Mouse (Mus musculus) left cerebral cortex, adult 9 months (tissue): ENCODE results near the gene Bad.
"Not testable (repeated sequence)": the region's sequence is repeated elsewhere in the genome, so short reads cannot be mapped to it uniquely, and the experiment has no call there.

Experiments used
- DNase-seq, 2 experiments: peaks; one replicate each; pipeline ENCODE4 v3.0.0; 2022; ENCODE audit warnings: low spot score in 2 of 2

The Bad gene

DNA sequence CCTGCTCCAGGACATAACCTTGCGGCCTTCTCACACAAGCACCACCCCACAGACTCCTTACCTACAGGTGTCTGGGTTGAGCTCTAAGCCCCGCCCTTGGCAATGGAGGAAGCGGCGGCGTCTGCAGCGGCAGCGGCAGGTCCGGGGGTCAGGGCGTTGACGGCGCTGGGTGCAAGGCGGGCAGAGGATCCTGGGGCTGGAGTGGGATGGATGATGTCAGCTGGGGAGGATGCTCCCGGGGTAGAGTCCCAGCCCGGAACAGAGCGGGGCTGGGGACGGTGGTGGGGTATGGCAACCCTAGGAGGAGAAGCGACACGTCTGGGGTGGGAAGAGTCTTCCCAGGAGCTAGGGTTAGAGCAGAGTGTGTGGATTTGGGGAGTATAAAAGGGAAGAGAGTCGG lies 43.6 kb downstream of the Bad start:
- DNase-seq = no peak

DNA sequence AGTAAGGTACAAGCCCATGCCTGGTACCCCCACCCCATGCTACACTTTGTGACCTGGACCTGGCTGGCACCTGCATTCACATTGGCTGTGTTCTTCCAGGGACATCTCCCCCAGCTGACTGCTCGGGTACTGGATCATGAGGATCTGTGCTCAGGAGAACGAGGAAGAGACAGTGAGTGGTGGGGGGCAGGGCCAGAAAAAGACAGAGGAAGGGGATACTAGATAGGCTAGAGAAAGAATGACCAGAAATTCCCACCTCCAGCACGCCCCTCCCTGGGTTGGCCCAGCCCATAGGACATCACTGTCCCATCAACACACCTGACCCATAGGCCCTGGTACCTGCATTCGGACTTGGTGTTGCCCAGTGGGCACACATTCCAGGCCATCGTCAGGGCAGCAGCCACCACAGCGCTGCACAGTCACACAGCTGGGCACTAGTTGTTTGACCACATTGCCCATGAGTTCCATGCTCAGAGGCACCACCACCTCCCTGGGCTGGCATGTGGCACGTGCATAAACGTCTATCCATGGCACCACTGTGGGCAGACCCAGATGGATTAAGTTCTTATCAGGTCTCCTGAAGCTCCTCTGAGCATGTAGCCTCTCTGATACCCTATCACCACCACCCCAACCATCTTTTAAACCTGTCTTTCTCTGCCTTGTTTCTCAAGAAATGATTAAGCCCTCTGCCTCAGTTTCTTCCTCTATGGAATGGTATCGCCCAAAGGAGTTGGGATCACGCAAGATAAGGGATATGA lies 44.5 kb downstream of the Bad start:
- DNase-seq = no peak

DNA sequence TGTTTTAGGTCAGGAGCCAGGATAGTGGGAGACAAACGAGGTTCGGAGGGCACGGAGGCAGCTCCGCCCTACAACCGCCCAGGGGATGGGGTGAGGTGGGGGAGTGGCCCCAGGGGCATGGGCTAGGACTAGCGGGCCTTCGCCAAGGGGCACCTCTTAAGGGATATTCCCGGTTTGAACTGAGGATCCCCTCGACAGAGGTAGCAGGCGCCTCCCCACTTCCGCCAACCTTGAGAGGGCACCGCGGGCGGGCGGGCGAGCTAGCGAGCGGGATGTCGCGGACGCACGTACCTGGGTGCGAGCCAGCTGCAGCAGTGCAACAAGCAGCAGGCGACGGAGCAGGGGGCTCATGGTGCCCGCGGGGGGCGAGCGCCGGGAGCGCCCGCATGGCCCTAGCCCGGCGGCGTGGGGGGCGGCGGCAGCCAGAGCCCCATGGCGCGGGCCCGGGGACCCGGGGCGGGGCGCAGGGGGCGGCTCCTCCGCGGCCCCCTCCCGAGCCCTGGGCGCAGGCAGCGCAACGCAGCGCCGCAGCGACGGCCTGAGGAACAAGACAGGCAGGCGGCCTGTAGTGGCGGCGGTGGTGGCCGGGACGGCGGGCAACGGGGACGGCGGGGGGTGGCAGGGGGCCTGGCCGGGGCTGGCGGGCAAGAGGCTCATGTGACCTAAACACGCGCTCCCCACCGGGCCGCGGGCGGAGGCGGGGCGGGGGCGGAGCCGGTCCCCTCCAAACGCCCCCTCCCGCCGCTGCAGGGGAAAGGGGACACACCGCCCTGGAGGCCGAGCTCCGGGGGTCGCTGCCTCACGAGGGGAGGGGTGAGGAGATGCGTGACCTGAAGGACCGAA lies 45.6 kb downstream of the Bad start, which contains the start of gene Vegfb:
Gene Vegfb, minus strand, starts transcription at position 591 of the 843 bp plus-strand sequence.
- DNase-seq = peak in 1 of 2 experiments; percentile 51

DNA sequence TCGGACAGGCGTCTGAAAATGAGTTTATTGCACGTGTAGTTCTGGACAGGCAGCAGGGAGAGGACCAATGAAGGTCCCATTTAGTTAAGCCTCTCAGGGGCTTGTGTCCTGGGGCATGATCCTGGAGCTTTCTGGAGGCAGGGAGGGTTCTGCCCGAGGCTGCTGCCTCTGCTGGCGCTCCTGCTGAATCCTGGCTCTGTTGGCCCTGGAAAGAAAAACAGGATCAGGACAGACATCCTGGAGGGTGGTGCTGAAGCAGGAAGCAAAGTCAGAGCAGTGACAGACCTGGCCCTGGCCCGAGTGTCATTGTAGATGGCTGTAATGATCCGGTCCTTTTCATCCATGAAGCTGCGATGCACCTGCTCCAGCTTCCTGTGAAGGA lies 46.2 kb downstream of the Bad start:
- DNase-seq = no peak

DNA sequence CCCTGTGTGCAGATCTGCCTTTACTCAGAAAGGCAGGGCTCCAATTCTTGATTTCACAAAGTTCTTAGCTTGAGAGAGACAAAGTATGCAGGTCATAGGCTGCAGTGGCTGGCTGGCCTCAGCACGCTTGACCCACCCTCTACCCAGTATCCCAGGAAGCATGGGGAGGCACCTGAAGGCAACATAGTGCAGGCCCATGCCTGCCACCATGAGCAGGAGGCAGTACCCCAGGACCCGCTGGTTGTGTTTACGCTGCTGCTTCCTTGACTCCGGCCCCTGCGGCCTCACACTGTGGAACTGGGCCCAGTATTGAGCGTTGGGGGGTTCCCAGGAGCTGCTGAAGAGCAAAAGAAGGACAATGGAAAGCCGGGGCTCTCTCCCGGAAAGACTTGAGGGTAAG lies 47.6 kb downstream of the Bad start:
- no peak for DNase-seq

DNA sequence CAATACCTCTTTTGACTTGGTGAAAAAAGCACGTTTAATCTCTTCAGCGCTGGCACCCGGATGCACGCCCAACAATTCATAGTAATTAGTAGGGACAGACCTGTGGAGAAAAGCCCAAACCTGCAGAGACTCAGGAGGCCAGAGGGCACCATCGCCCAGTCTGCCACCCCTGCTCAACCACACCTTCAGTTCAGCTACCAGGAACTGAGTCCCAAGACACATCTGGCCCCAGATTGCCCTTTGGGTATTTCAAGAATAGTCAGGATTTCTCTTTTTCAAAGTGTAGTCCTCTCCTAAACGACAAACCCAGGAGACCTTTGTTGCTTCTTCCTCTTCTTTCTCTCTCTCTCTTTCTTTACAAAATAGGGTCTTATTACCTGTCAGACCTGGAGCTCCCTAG lies 49.1 kb downstream of the Bad start:
- no peak for DNase-seq

DNA sequence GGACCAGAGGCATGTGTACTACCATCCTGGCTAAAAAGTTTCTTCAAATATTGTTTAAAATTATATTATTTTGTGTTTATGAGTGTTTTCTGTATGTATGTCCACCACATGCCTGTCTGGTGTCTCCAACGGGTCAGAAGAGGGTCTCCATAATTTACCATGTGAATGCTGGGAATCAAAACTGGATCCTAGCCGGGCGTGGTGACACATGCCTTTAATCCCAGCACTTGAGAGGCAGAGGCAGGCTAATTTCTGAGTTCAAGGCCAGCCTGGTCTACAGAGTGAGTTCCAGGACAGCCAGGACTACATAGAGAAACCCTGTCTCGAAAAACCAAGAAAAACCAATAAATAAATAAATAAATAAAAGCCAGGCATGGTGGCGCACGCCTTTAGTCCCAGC lies 49.5 kb downstream of the Bad start:
- DNase-seq = not testable (repeated sequence)

DNA sequence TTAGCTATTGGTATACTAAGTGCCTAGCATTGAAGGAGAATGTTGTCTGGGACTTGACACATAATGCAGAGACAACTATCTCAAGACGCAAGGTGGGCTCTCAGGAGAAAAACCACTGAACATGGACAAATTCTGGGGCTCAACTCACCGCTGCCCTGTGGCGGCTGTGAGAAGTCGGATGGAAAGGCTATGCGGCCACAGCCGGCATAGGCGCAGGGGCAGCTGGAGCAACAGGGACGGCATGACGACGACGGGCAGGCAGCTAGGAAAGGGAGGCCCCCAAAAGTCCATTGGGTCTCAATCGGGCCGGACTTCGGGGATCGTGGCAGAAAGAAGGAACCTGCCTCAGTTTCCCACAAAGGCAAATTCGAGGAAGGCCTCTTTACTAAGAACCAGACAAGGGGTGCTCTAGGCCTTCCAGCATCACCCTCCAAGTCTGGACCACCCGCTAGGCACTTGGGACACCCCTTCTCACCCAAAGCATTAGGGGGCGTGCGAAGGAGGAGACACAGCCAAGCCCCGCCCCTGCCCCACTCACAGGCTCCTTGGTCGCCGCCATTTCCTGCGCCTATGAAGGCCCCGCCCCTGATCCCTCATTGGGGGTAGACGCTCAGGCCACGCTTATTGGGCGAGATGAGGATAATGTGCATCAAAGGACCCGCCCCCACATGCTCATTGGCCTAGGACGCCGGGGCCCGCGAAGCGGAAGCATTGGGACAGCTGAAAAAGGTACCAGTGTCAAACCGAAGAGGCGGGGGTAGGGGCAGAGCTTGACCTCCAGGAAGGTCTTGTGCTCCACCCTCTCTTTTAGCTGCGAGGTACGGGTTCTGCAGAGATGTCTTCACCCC lies 50.6 kb downstream of the Bad start, which contains the start of gene Dnajc4:
Gene Dnajc4, minus strand, starts transcription at position 562 of the 848 bp plus-strand sequence.
- DNase-seq = peak; percentile 92 to 97

DNA sequence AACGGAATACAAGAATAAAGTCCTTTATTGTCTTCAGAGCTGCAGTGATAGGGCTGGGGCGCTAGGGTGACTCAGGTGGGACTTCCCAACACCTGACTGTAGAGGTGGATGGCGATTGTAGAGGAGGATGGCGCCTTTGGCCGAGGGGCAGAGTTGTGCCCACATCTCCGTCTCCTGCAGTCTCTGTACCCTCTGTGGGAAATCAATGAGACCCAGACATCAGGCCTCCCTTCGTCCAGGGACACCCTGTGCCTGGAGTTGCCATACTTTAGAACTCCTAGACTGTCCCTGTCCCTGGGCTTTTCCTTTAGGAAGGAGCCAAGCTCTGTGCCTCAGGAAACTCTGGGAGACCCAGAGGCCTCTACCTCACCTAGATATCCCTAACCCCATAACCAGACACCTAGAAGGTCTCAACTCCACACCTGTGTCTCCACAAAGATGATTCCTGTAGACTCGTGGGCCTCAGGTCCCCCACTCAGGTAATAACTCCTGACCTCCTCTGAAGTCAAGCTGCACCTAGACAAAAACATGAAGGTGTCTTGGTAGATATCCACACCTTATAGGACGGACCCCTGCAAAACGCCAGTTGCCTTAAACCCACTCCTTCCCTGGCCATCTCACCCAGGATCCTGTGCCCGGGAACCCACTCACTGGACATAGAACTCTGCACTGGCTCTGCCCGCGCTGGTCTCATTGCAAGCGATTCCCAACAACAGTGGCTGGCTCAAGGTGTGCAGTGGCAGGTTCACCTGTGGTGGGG lies 51.5 kb downstream of the Bad start:
- DNase-seq = no peak

DNA sequence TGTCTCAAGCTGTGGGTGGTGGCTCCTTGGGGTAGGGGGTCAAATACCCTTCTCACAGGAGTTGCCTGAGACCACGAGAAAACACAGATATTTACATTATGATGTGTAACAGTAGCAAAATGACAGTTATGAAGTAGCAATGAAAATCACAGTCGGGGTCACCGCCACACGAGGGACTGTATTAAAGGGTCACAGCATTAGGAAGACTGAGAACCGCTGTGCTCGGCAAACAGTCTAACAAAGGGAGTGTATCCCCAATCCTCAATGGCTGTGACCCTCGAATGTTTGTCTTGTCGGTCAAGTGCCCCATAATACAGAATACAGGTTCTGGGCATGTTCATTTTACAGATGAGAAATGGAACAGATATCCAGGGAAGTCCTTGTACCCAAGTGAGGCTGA lies 52.3 kb downstream of the Bad start:
- DNase-seq = no peak

DNA sequence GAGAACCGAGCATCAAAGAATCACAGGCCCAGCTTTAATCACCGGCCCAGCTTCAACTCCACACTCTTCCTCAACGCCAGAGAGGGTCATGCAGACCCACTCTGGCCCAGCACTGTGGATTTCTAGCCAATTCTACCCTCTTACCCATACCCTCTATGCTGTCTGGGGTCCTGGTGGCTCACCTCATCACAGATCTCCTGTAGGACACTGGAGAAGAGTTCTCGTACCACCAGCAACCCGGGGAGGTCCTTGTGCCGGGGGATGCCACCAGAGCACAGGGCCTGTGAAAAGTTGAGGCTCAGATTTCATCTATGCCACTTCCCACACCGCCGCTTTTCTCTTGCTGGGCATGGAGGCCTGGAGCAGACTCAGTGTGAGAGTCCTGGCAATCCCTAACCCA lies 52.8 kb downstream of the Bad start:
- no peak for DNase-seq

DNA sequence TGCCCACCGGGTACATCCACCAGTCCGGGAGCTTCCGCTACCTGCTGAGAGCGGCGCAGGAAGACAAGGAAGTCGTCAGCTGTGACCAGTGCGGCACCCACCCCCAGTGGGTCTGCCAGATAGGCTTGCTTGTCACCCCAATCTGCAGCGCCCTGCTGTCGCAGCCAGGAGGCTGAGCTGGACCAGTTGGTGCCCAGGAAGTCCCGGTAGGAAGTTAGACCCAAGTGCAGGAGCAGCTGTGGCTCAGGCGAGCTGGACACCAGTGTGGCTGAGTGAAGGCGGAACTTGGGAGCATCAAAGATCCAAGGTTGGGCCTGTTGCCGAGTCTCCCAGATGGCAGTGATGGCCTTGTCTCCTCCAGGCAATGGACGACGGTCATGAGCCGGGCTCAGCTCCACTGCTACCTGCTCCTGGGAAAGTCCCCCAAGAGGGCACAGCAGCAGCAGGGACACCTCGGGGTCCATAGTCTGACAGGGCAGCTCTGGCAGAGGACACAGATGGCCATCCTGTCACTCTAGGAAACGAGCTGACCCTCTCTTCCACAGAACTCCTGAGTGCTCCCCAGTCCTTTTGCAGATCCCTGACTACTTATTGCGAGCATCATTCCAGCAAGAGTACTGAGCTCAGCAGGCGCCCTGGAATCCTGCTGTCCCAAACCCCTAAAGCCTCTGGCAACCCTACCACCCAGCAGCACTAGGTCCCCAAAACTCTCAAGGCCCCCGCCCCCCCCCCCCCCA lies 53.8 kb downstream of the Bad start:
- DNase-seq = no peak

DNA sequence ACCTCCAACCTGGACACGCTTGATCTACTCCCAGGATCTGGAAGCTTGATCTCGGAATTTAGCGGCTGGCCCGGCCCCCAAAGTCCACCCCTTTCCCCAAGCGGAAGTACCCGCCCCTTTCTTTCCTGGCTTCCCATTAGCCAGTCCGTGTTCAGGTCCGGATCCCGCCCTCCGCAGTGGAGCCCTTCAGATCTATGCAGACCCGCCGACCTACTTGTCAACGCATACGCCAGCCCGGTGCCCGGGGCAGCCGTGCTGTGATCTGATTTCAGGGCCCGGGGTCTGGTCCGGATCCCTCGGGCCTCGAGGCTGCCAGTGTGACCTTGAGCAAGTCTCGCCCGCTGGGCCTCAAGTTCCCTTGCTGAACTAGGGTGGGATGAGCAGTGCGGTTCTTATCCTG lies 54.3 kb downstream of the Bad start, which contains the start of the genes Nudt22 and Trpt1:
Gene Nudt22, minus strand, starts transcription at position 112 of the 400 bp plus-strand sequence.
Gene Trpt1, plus strand, starts transcription at position 126 of the 400 bp plus-strand sequence.
- DNase-seq = peak in 1 of 2 experiments; percentile 86

DNA sequence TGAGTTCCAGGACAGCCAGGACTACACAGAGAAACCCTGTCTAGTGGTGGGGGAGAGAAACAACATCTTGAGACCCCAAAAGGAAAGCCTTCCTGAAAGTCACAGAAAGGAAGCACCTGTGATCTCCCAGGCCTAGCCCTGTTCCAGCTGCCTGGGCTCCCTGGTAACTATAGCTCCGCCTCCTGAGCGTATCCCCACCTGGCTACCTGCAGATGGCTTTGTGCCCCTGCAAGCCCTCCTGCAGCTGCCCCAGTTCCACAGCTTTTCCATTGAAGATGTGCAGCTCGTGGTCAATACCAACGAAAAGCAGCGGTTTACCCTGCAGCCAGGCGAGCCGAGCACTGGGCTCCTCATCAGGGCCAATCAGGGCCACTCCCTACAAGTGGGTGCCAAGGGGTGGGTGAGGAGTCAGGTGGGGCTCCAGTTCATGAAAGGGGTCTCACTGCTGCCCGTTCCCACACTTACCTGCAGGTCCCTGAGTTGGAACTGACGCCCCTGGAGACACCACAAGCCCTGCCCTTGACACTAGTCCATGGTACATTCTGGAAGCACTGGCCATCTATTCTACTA lies 56.1 kb downstream of the Bad start:
- no peak for DNase-seq

DNA sequence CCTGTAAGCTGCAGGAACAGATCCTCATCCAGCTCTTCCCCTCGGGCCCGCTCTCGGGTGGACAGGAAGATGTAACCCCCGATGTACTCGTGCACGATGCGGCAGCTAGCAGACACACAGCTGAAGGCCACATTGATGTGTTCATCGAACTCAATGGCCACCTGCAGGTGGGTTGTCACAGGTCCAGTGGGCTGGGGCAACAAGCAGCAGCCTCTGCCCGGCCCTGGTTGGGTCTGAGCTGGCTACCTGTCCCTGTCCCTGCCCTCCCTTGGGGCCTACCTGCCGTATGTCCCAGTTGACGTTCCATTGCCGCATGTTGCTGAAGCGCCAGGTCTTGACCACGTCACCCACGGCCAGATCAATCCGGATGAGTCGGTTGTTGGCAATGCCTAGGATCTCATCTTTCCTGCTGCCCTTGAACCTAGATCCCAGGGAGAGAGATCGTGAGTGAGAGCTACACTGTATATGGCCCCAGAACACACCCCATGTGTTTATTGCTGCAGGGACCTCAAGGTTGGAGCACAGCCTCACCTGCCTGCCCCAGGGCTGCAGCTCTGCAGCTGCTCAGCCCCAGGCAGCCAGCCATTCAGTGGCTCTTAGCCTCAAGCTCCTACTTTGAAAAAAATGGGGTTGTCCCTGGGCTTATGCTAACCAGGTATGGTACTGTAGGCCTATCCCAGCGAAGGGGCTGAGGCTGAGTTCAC lies 57.9 kb downstream of the Bad start:
- DNase-seq = no peak
